In genomic region chr1:45021234-45021633, GRCm38 (mm10) we compare ENCODE assay signal across 11 mouse cellular contexts.
A peak's percentile ranks its signal among the peaks of the same experiment; 100 is the strongest.
DNase-seq lines count a peak whose midpoint lies in the region; ATAC-seq lines count a peak whose summit lies in the region.
"Had no signal": no experiment of that assay in that cellular context is flagged by ENCODE, and none has a peak within 500 bp of the region (broad histone marks: within the 10 kb centered on the region; RNA-seq: fewer than 3 reads in every experiment).

No protein-coding gene starts in this region.

- H3K36me3 ChIP-seq in limb, embryonic 11.5 days (ENCODE audit: control insufficient read depth, insufficient read depth, low read length) = no peaks in the 10 kb centered on the region
- H3K36me3 ChIP-seq in limb, embryonic 10.5 days = no peaks in the 10 kb centered on the region
- H3K36me3 ChIP-seq in heart, embryonic 11.5 days (ENCODE audit: control insufficient read depth, insufficient read depth, low read length) = no peaks in the 10 kb centered on the region
- H3K36me3 ChIP-seq in stomach, embryonic 14.5 days (ENCODE audit: control insufficient read depth, insufficient read depth, low read length) = no peaks in the 10 kb centered on the region
- H3K36me3 ChIP-seq: neural tube, embryonic 12.5 days had no signal

- H3K9me3 ChIP-seq in limb, embryonic 11.5 days (ENCODE audit: control insufficient read depth, low read length) = no peaks in the 10 kb centered on the region
- no peaks in the 10 kb centered on the region for H3K9me3 ChIP-seq in limb, embryonic 10.5 days (replicated peaks)
- no peaks in the 10 kb centered on the region for H3K9me3 ChIP-seq in heart, embryonic 11.5 days (replicated peaks; ENCODE audit: control insufficient read depth, low read length)
- H3K9me3 ChIP-seq in stomach, embryonic 14.5 days (ENCODE audit: control insufficient read depth, low read depth, low read length) = no peaks in the 10 kb centered on the region
- H3K9me3 ChIP-seq: neural tube, embryonic 12.5 days had no signal

- peak; percentile 62; the same call in 1 of the 2 replicates for ATAC-seq in limb, embryonic 11.5 days (ENCODE audit: insufficient number of reproducible peaks, low FRiP score, low TSS enrichment, low read depth)
- no peak for ATAC-seq in heart, embryonic 11.5 days (replicated peaks; ENCODE audit: insufficient number of reproducible peaks, low FRiP score, low TSS enrichment)
- no peak for ATAC-seq in stomach, embryonic 14.5 days (ENCODE audit: insufficient number of reproducible peaks, insufficient read depth, low FRiP score, low read depth)
- ATAC-seq: Patski had no signal

- H3K4me3 ChIP-seq in limb, embryonic 11.5 days (ENCODE audit: low read depth, low read length) = no peak overlapping the region
- H3K4me3 ChIP-seq in limb, embryonic 10.5 days = no peak overlapping the region
- H3K4me3 ChIP-seq in heart, embryonic 11.5 days (ENCODE audit: low read depth, low read length) = no peak overlapping the region
- H3K4me3 ChIP-seq in stomach, embryonic 14.5 days (ENCODE audit: low read depth, low read length) = no peak overlapping the region
- H3K4me3 ChIP-seq: neural tube, embryonic 12.5 days had no signal

- peak; percentile 8 for DNase-seq in adrenal gland, adult 2 months
- no peak for DNase-seq in adrenal gland, postnatal 25 days
- DNase-seq in limb, embryonic 11.5 days (ENCODE audit: low spot score) = no peak
- no peak for DNase-seq in limb, embryonic 10.5 days (ENCODE audit: low spot score)
- DNase-seq in ovary, postnatal 10 days (ENCODE audit: low spot score) = no peak
- no peak for DNase-seq in thymus, postnatal 10 days (ENCODE audit: low spot score in 2 of 2)
- DNase-seq: lung, adult 2 months had no signal

- no peak overlapping the region for H3K4me2 ChIP-seq in limb, embryonic 11.5 days (ENCODE audit: low read depth, severe bottlenecking)
- no peak overlapping the region for H3K4me2 ChIP-seq in heart, embryonic 11.5 days
- H3K4me2 ChIP-seq in stomach, embryonic 14.5 days (replicated peaks; ENCODE audit: low read depth, low read length) = no peak overlapping the region
- H3K4me2 ChIP-seq: neural tube, embryonic 12.5 days had no signal

- H3K4me1 ChIP-seq in limb, embryonic 11.5 days (ENCODE audit: control insufficient read depth, insufficient read depth, low read length) = peaks cover 3% of the 10 kb centered on the region; the same call in 1 of the 2 replicates
- peaks cover 5% of the 10 kb centered on the region for H3K4me1 ChIP-seq in limb, embryonic 10.5 days
- no peaks in the 10 kb centered on the region for H3K4me1 ChIP-seq in heart, embryonic 11.5 days (ENCODE audit: control insufficient read depth, insufficient read depth, low read length)
- H3K4me1 ChIP-seq in stomach, embryonic 14.5 days (ENCODE audit: control insufficient read depth, insufficient read depth, low read length) = peaks cover 8% of the 10 kb centered on the region
- H3K4me1 ChIP-seq: neural tube, embryonic 12.5 days had no signal

- H3K27ac ChIP-seq in limb, embryonic 11.5 days (replicated peaks; ENCODE audit: low read depth, low read length) = 0 out of 2 replicates have a peak overlapping the region, but pooled peaks have one; percentile 21
- no peak overlapping the region for H3K27ac ChIP-seq in limb, embryonic 10.5 days
- H3K27ac ChIP-seq in heart, embryonic 11.5 days (ENCODE audit: low read depth, low read length) = peak overlapping the region; percentile 35; the same call in 1 of the 2 replicates
- peak overlapping the region; percentile 84 for H3K27ac ChIP-seq in stomach, embryonic 14.5 days (ENCODE audit: low read length)
- H3K27ac ChIP-seq: neural tube, embryonic 12.5 days had no signal

- H3K9ac ChIP-seq in limb, embryonic 11.5 days (ENCODE audit: low read length) = no peak overlapping the region
- H3K9ac ChIP-seq in heart, embryonic 11.5 days (ENCODE audit: low read depth, low read length) = no peak overlapping the region
- H3K9ac ChIP-seq in stomach, embryonic 14.5 days (replicated peaks; ENCODE audit: low read depth, low read length) = no peak overlapping the region
- H3K9ac ChIP-seq: neural tube, embryonic 12.5 days had no signal

- H3K27me3 ChIP-seq in limb, embryonic 11.5 days (ENCODE audit: control insufficient read depth, insufficient read depth, low read length) = no peaks in the 10 kb centered on the region
- H3K27me3 ChIP-seq in limb, embryonic 10.5 days (ENCODE audit: low read depth, poor library complexity, severe bottlenecking) = no peaks in the 10 kb centered on the region
- no peaks in the 10 kb centered on the region for H3K27me3 ChIP-seq in heart, embryonic 11.5 days (ENCODE audit: control insufficient read depth, insufficient read depth, low read length)
- no peaks in the 10 kb centered on the region for H3K27me3 ChIP-seq in stomach, embryonic 14.5 days (ENCODE audit: control insufficient read depth, insufficient read depth, low read length)
- H3K27me3 ChIP-seq: neural tube, embryonic 12.5 days had no signal

- WGBS in limb, embryonic 11.5 days = 18% methylated on average over 2 of the region's 2 CpGs
- WGBS in limb, embryonic 10.5 days = 20% methylated on average over 2 of the region's 2 CpGs
- WGBS in heart, embryonic 11.5 days (ENCODE audit: insufficient replicate concordance) = 48% methylated on average over 2 of the region's 2 CpGs
- 16% methylated on average over 2 of the region's 2 CpGs for WGBS in stomach, embryonic 14.5 days
